Mouse (Mus musculus) embryo, embryonic 11 days (tissue): ENCODE measurements around the gene Tcf7.

ENCODE experiments used
- DNase-seq: peaks from one replicate; pipeline ENCODE4 v3.0.0-alpha.2; 2015

Gene Tcf7

GRCm38 (mm10) chr11:52282774-52283595 is at the start of gene Tcf7:
Gene Tcf7 (minus strand): TSS chr11:52283014.
- peak; percentile 86 for DNase-seq

GRCm38 (mm10) chr11:52327313-52327712 is 44.5 kb upstream of the Tcf7 start:
- DNase-seq = no peak

- DNase-seq = no peak
These were observed 41.9 kb upstream of the Tcf7 start for GRCm38 (mm10) chr11:52324442-52325367.

- DNase-seq = no peak
These were observed 38.7 kb upstream of the Tcf7 start for GRCm38 (mm10) chr11:52321540-52321939.

- DNase-seq = no peak
These were observed 37.7 kb upstream of the Tcf7 start for GRCm38 (mm10) chr11:52320529-52320928.

GRCm38 (mm10) chr11:52319664-52320063 is 36.9 kb upstream of the Tcf7 start:
- DNase-seq = no peak

GRCm38 (mm10) chr11:52318445-52318844 is 35.6 kb upstream of the Tcf7 start:
- no peak for DNase-seq

GRCm38 (mm10) chr11:52314102-52314793 is 31.4 kb upstream of the Tcf7 start:
- peak; percentile 45 for DNase-seq

GRCm38 (mm10) chr11:52310709-52311108 is 27.9 kb upstream of the Tcf7 start:
- DNase-seq = peak; percentile 54

GRCm38 (mm10) chr11:52309487-52309886 is 26.7 kb upstream of the Tcf7 start:
- DNase-seq = no peak

- DNase-seq = no peak
These were observed 23.6 kb upstream of the Tcf7 start for GRCm38 (mm10) chr11:52306431-52306830.

GRCm38 (mm10) chr11:52305266-52305665 is 22.5 kb upstream of the Tcf7 start:
- no peak for DNase-seq

- no peak for DNase-seq
These were observed 19.9 kb upstream of the Tcf7 start for GRCm38 (mm10) chr11:52302668-52303067.

- no peak for DNase-seq
These were observed 16.9 kb upstream of the Tcf7 start for GRCm38 (mm10) chr11:52299687-52300086.

GRCm38 (mm10) chr11:52298955-52299354 is 16.1 kb upstream of the Tcf7 start:
- DNase-seq = no peak

- peak; percentile 69 for DNase-seq
These were observed 14.5 kb upstream of the Tcf7 start for GRCm38 (mm10) chr11:52297352-52297751.

- DNase-seq = no peak
These were observed 11.3 kb upstream of the Tcf7 start for GRCm38 (mm10) chr11:52294103-52294502.

- no peak for DNase-seq
These were observed 10.1 kb upstream of the Tcf7 start for GRCm38 (mm10) chr11:52292894-52293293.

GRCm38 (mm10) chr11:52292346-52292745 is 9.5 kb upstream of the Tcf7 start:
- no peak for DNase-seq

- peak; percentile 66 for DNase-seq
These were observed 4.1 kb upstream of the Tcf7 start for GRCm38 (mm10) chr11:52286958-52287305.

- DNase-seq = peak; percentile 37
These were observed 3.6 kb upstream of the Tcf7 start for GRCm38 (mm10) chr11:52286301-52286957.
